Mouse (Mus musculus): ENCODE results near the gene 1700031F05Rik.
"Not testable (repeated sequence)": the region's sequence is repeated elsewhere in the genome, so short reads cannot be mapped to it uniquely, and the experiment has no call there.

Gene 1700031F05Rik

GRCm38 (mm10) chrX:102867871-102868270, at the start of gene 1700031F05Rik:
Gene 1700031F05Rik, minus strand, starts transcription at chrX:102867971.
- no peak for DNase-seq (ENCODE audit: extremely low read depth, insufficient read length, low spot score)

GRCm38 (mm10) chrX:102914823-102915222, 47.1 kb upstream of the 1700031F05Rik start:
- not testable (repeated sequence) for DNase-seq (ENCODE audit: extremely low read depth, insufficient read length, low spot score)

- DNase-seq (ENCODE audit: extremely low read depth, insufficient read length, low spot score) = not testable (repeated sequence)
These were observed 40.8 kb upstream of the 1700031F05Rik start, which contains the start of the genes Dmrtc1a and 1700011M02Rik for GRCm38 (mm10) chrX:102908587-102908986. Gene Dmrtc1a, minus strand, starts transcription at chrX:102908687. Gene 1700011M02Rik, plus strand, starts transcription at chrX:102908905.

GRCm38 (mm10) chrX:102854516-102854915, 13.3 kb downstream of the 1700031F05Rik start, which contains the start of gene Dmrtc1c2:
Gene Dmrtc1c2, minus strand, starts transcription at chrX:102854616.
- not testable (repeated sequence) for DNase-seq (ENCODE audit: extremely low read depth, insufficient read length, low spot score)

GRCm38 (mm10) chrX:102812311-102812710, 55.5 kb downstream of the 1700031F05Rik start:
- DNase-seq (ENCODE audit: extremely low read depth, insufficient read length, low spot score) = no peak
